Mouse (Mus musculus) left cerebral cortex, adult 2 months (tissue): ENCODE measurements at regions not wholly inside any gene's neighbourhood (a gene's known extent, or its start where the extent isn't known, plus 50 kb on each side); places are given as distances from the start of the nearest gene placed in this dataset.

Source experiments
- DNase-seq, 2 experiments: peaks; one replicate each; pipeline ENCODE4 v3.0.0; 2021 to 2022; ENCODE audit warnings: low spot score in 2 of 2, mixed read lengths in 1 of 2; ENCODE audit errors: extremely low spot score in 1 of 2
- H3K27ac ChIP-seq: fragments of 200-600 bp; 2 replicates; pipeline ENCODE4 v1.8.1; 2022
- H3K4me3 ChIP-seq: fragments of 200-600 bp; 2 replicates; pipeline ENCODE4 v1.8.1; 2022
- CTCF ChIP-seq: fragments of 200-600 bp; IDR thresholded peaks from 2 replicates; pipeline ENCODE4 v1.8.1; 2022; ENCODE audit warnings: antibody characterized with exemption, mild to moderate bottlenecking, moderate library complexity
- intact Hi-C: fragments of 180-260 bp; cut with DNase I; formaldehyde crosslinking; loops from one replicate; pipeline ENCODE4 v1.15.1; 2025

DNA sequence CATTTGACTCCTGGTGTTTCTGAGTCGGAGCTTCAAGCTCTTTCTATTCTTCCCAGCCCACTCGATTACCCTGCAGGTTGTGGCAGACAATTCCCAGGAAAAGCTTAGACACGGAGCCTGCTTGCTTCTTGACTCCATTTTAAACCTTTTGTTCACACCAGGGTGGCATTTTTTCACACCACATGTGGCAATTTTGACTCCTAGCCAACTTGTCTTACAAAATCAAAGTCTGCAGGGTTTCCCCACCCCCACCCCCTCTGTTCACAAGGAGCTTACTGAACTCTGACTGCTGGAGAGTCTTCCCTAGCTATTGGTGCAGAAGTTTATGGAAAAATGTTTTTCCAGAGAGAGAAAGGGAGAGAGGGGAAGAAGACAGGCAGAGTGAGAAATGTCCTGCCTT, 184.1 kb downstream of the Gm11146 start:
- intact Hi-C loops: no loop called here
- peak overlapping the region; percentile 87 for H3K27ac ChIP-seq
- no peak; the same call in 1 of the 2 replicates for TF ChIP-seq CTCF
- DNase-seq: peak; percentile 16 to 25
- peak overlapping the region; percentile 43 for H3K4me3 ChIP-seq

DNA sequence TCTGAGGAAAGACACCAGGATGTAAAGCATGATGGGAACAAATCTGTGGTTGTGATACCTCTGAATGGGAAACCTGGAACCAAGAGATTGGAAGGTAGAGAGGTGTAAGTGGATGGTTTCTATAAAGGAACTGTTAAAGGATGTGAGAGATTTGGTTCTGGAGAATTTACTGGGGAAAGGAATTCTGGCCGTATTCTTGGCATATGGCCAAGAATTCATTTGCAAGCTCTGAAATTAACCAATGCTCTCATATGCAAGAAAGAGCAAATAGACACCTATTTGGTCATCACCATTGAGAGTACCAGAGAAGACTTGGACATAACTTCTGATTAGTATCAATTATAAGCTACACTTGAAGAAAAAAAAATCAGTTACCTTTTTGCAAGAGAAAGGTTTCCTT, 187.3 kb downstream of the Gm11146 start:
- TF ChIP-seq CTCF: no peak
- Histone ChIP-seq H3K4me3 (no peak overlapping the region), H3K27ac (no peak overlapping the region)
- intact Hi-C loops: no loop called here
- DNase-seq: no peak

- Histone ChIP-seq H3K4me3 (no peak overlapping the region), H3K27ac (no peak overlapping the region)
- TF ChIP-seq CTCF: no peak
- no peak for DNase-seq
- intact Hi-C loops: no loop called here
Measured at GRCm38 (mm10) chr16:77409168-77409567, 192.7 kb downstream of the Gm11146 start.

GRCm38 (mm10) chr16:77406999-77407398, 194.9 kb downstream of the Gm11146 start:
- H3K4me3 ChIP-seq: no peak overlapping the region
- intact Hi-C loops: no loop called here
- DNase-seq: no peak
- H3K27ac ChIP-seq: no peak overlapping the region
- TF ChIP-seq CTCF: no peak

GRCm38 (mm10) chr16:77405859-77406258, 196.0 kb downstream of the Gm11146 start:
- TF ChIP-seq CTCF: no peak
- DNase-seq: no peak
- no peak overlapping the region for H3K4me3 ChIP-seq
- intact Hi-C loops: no loop called here
- no peak overlapping the region for H3K27ac ChIP-seq

DNA sequence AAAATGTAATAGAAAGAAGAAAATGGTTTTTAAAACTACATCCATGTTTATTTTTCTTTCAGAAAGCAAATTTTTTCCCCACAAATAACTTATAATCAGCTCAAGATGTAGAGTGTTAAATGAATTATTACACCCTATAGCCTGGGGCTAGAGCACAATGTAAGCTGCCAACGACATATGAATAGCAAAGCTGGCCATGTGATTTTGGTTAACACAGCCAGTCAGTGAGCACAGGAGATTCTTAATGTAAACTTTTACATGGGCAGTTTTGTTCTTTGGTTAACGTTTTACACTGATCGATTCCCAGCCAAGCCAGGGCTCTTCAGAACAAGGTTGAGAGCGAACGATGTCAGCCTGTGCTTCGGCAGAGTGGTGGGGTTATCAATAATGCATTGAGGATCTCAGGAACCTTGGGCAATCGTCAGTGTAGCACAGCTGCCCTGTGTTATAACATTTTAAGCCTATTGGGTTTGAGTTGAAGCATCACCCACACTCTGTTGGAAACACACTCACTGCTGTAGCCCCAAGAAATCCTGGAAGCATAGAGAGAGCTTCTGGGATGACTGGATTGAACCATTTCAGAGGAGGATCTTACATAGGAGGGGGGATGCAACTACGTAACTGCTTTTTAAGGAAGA, 196.6 kb downstream of the Gm11146 start:
- Histone ChIP-seq H3K4me3 (no peak overlapping the region), H3K27ac (no peak overlapping the region)
- TF ChIP-seq CTCF: no peak
- intact Hi-C loops: no loop called here
- DNase-seq: no peak

DNA sequence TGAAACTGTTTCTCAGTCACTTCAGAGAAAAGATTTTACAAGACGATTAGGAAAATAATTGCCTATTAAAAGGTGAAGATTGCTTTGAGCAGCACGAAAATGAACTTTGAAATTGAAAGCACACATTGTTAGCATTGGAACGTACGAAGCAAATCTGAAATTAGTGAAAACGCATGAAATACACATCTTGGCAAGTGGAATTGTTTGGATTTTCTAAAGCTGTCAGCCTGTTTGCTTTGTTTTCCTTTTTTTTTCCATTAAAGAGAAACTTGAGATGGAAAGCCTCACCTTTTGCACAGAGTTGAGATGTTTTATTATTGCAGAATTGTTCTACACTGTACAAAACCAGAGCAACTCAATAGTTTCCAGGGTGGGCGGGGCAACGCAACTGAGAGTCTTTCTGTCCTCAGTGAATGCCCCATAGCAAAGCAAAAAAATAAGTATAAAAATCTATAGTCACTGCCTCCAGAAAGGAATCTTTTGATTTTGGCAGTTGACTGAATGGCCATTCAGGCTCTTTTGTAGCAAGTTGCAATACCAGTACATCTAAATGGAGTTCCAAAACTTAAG, 199.1 kb downstream of the Gm11146 start:
- peak overlapping the region; percentile 2; the same call in 1 of the 2 replicates for H3K27ac ChIP-seq

DNA sequence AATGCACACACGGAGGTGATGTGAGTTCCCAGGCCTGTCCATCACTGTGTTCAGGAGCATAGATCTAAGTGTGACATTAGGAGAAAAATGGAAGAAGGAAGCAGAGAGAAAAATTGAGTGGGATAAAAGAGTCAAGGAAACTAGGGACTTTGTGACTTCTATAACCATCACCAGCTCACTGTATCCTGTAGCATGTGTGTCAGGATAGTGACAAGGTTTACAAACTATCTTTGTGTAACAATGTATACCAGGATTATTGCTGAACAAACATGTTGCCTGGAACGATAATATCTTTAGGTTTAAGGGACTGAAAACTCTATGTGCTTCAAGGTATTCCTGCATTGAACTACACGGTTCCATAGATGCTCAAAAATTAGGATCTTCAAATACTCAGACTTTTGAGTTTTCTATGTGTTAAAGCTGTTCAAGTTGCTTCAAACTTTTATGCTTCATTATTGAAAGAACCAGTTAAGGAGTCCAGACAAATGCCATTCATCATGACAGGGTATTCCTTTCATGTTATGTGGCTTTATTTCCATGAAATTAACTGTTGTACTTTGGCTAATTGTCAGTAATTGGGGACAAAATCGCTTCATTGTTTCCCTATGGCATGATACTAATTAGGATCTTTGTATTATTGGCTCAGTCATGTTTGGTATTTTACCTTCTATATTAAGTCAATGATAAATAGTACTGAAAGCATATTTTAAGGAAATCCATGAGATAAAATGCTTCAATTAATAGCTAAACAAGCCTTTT, 200.5 kb downstream of the Gm11146 start:
- DNase-seq: no peak
- Histone ChIP-seq H3K27ac (peak overlapping the region; percentile 85), H3K4me3 (no peak overlapping the region)
- no peak for TF ChIP-seq CTCF
- intact Hi-C loops: loop anchor here (5.0 kb wide), 1 partner anchor 164 kb away; no protein-coding TSS in a partner anchor

More for the DNA sequence above, 199.1 kb downstream of the Gm11146 start:
- no peak for DNase-seq
- TF ChIP-seq CTCF: no peak
- intact Hi-C loops: loop anchor here (5.0 kb wide), 1 partner anchor 165 kb away; no protein-coding TSS in a partner anchor
- no peak overlapping the region for H3K4me3 ChIP-seq

- peak overlapping the region; percentile 37 for H3K4me3 ChIP-seq
- DNase-seq: peak; percentile 55 to 58
- intact Hi-C loops: loop anchor here (5.0 kb wide), 1 partner anchor 163 kb away; no protein-coding TSS in a partner anchor
Measured at GRCm38 (mm10) chr16:77400276-77400891, 201.5 kb downstream of the Gm11146 start.

DNA sequence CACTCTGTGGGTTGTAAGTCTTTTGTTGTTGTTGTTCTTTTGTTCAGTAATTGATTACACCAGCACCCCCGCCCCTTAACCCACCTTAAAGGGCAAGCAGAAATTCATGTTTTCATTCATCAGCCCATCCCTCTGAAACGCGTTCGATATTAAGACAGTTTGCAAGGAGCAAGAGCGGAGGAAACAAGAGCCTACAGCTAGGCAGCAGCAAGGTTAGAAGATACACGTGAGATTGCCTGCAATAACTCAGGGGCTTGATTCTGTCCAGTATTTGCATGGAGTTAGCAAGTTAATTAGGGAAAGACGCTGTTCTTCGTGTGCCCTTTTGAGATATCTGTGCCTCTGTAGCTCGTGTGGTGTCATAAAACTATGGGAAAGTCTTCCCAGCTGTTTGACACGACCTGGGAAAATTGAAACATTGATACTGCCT, 202.0 kb downstream of the Gm11146 start:
- Histone ChIP-seq H3K4me3 (peak overlapping the region; percentile 37), H3K27ac (peak overlapping the region; percentile 85)
- no peak for TF ChIP-seq CTCF
- no peak for DNase-seq
- intact Hi-C loops: loop anchor here (5.0 kb wide), 1 partner anchor 163 kb away; no protein-coding TSS in a partner anchor

More at GRCm38 (mm10) chr16:77400276-77400891, 201.5 kb downstream of the Gm11146 start:
- TF ChIP-seq CTCF: no peak
- H3K27ac ChIP-seq: peak overlapping the region; percentile 85

GRCm38 (mm10) chr16:77394054-77394716, 207.7 kb downstream of the Gm11146 start:
- Histone ChIP-seq H3K27ac (no peak overlapping the region), H3K4me3 (no peak overlapping the region)
- intact Hi-C loops: no loop called here
- no peak for DNase-seq
- no peak for TF ChIP-seq CTCF
